Mouse (Mus musculus) heart, embryonic 16.5 days (tissue): ENCODE measurements around the gene Vmn2r76. TPM values are rescaled to one million over a fixed set of nuclear protein-coding genes. Genes with fewer than 3 reads are reported as not detected.
"Not testable (repeated sequence)": the region's sequence is repeated elsewhere in the genome, so short reads cannot be mapped to it uniquely, and the experiment has no call there.

Experiments
- ATAC-seq: fragments of 200-750 bp; cut with Nextera tagmentation; replicated peaks from 2 replicates; pipeline ENCODE4 v1.8.0; 2017; ENCODE audit warnings: moderate number of reproducible peaks; ENCODE audit not compliant: insufficient read depth, low FRiP score; ENCODE audit errors: extremely low read depth
- H3K27ac ChIP-seq: fragments of 300-500 bp; sonication (generic); 2 replicates; pipeline ENCODE4 v1.5.1; 2014; ENCODE audit warnings: mild to moderate bottlenecking, low read length, control low read depth, moderate library complexity
- H3K27me3 ChIP-seq: fragments of 300-500 bp; sonication (generic); 2 replicates; pipeline ENCODE4 v1.6.1; 2014; ENCODE audit warnings: low read length, mixed read lengths; ENCODE audit not compliant: control insufficient read depth, insufficient read depth
- H3K36me3 ChIP-seq: fragments of 300-500 bp; sonication (generic); 2 replicates; pipeline ENCODE4 v1.6.1; 2014; ENCODE audit not compliant: control insufficient read depth, insufficient read depth
- H3K4me1 ChIP-seq: fragments of 300-500 bp; sonication (generic); 2 replicates; pipeline ENCODE4 v1.6.1; 2014; ENCODE audit warnings: low read length, mixed read lengths; ENCODE audit not compliant: control insufficient read depth, insufficient read depth
- H3K4me2 ChIP-seq: fragments of 300-500 bp; sonication (generic); 2 replicates; pipeline ENCODE4 v1.6.1; 2014; ENCODE audit warnings: low read depth, mild to moderate bottlenecking, control low read depth, low read length
- H3K4me3 ChIP-seq: fragments of 300-500 bp; sonication (generic); 2 replicates; pipeline ENCODE4 v1.5.1; 2014; ENCODE audit warnings: mild to moderate bottlenecking, control low read depth, low read length
- H3K9ac ChIP-seq: fragments of 300-500 bp; sonication (generic); 2 replicates; pipeline ENCODE4 v1.6.1; 2014; ENCODE audit warnings: low read length, control low read depth
- H3K9me3 ChIP-seq: fragments of 300-500 bp; sonication (generic); replicated peaks from 2 replicates; pipeline ENCODE4 v1.6.1; 2016; ENCODE audit warnings: low read length; ENCODE audit not compliant: control insufficient read depth
- WGBS: fragments of 180-500 bp; shearing (Covaris S2); extraction: QIAGEN DNeasy Blood & Tissue Kit; methylation state at CpG from one replicate; pipeline ENCODE4 v1.1.7; 2014; 5-methylcytosine and 5-hydroxymethylcytosine counted together
- polyA plus RNA-seq: library from polyadenylated mRNA; unstranded; fragments of >200 nt; fragmentation: Nextera tagmentation; extraction: Ambion mirVana; gene quantifications from 2 replicates; pipeline ENCODE4 v1.2.1, GENCODE M21; 2015

The Vmn2r76 gene
- polyA plus RNA-seq, result not detected in 2 replicates

DNA sequence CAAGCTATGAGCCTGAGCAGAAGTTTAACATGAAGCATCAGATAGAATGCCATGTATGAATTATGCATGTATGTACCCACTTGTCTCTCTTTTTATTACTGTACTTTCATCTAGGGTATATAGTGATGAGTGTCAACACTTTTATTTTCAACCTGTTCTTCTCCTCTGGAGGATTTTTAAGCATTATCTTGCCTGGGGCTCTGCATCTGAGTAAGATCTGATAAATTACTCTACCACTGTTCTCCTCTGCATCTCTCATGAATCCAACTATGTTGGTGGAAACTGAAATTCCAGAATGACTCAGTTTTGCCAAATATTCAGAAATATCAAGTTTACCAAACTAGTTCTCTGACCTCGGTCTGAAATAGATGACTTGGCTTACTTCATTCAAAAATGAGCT lies at the start of gene Vmn2r76:
Gene Vmn2r76, minus strand, starts transcription at position 101 of the 400 bp plus-strand sequence.
- no peak within 1 kb of the TSS for H3K27ac ChIP-seq
- WGBS, result 63% methylated on average over 1 of the region's 1 CpGs
- ATAC-seq, result no peak

DNA sequence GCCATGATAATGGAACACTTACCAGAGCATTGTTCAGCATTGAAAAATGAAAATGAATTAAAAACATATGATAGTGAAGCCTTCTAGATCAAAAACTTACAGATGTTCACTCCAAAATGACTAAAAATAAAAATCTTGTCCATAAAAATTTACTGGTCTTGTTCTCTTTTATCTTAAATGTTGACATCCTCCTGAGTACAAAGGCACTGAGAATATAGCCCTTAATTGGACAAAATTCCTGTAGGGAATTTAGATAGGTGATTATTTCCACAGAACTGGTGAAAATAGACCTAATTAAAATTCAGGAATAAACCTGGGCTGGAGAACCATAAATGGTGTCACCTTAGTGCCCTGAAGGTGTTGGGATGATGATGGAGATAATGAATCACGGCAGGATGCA lies 31.0 kb upstream of the Vmn2r76 start, which contains the start of gene Olfr310:
Gene Olfr310, minus strand, starts transcription at position 101 of the 400 bp plus-strand sequence.
- H3K4me2 ChIP-seq, result no peak within 1 kb of the TSS
- no peaks in the 10 kb centered on the region for H3K36me3 ChIP-seq
- H3K27me3 ChIP-seq, result no peaks in the 10 kb centered on the region
- H3K9me3 ChIP-seq, result no peaks in the 10 kb centered on the region
- no peak within 1 kb of the TSS for H3K9ac ChIP-seq
- H3K4me1 ChIP-seq, result no peaks in the 10 kb centered on the region
- no peak within 1 kb of the TSS for H3K27ac ChIP-seq
- no peak for ATAC-seq
- WGBS, result 57% methylated on average over 1 of the region's 1 CpGs
- H3K4me3 ChIP-seq, result no peak within 1 kb of the TSS

More for the DNA sequence above, at the start of gene Vmn2r76:
- Histone ChIP-seq H3K27me3 (no peaks in the 10 kb centered on the region), H3K4me2 (no peak within 1 kb of the TSS), H3K9me3 (no peaks in the 10 kb centered on the region), H3K4me3 (no peak within 1 kb of the TSS), H3K4me1 (no peaks in the 10 kb centered on the region), H3K36me3 (no peaks in the 10 kb centered on the region), H3K9ac (no peak within 1 kb of the TSS)

GRCm38 (mm10) chr7:86211345-86211744 lies 34.8 kb downstream of the Vmn2r76 start:
- Histone ChIP-seq H3K27ac (no peak overlapping the region), H3K36me3 (no peaks in the 10 kb centered on the region), H3K4me2 (no peak overlapping the region), H3K4me3 (no peak overlapping the region), H3K27me3 (no peaks in the 10 kb centered on the region), H3K9ac (no peak overlapping the region), H3K9me3 (no peaks in the 10 kb centered on the region), H3K4me1 (no peaks in the 10 kb centered on the region)
- ATAC-seq, result no peak

DNA sequence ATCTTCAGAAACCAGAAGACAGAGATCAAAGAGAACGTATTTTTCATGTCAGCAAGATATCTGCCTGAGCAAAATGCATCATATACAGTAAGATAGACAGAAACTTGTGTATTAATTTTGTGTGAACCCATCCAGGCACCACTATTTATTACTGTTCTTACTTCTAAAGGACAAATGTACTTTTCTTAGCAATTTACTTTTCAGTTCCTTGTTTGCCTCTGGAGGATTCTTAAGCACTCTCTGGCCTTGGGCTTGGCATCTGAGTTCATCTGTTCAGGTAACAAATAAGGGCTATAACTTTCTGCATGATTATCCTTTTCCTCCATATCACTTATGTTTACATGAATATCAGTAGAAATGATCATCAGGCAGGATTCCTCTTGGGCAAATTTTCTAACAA lies 74.4 kb downstream of the Vmn2r76 start, which contains the start of gene Vmn2r75:
Gene Vmn2r75, minus strand, starts transcription at position 101 of the 400 bp plus-strand sequence.
- not testable (repeated sequence) for H3K4me3 ChIP-seq, H3K27me3 ChIP-seq, H3K4me1 ChIP-seq, H3K9ac ChIP-seq, H3K9me3 ChIP-seq, ATAC-seq, H3K4me2 ChIP-seq, H3K36me3 ChIP-seq, H3K27ac ChIP-seq
- WGBS, result 49% methylated on average over 1 of the region's 1 CpGs

Other genes starting within 250 kb of the Vmn2r76 start
- gene Vmn2r75, start 74.5 kb downstream of the Vmn2r76 start, polyA plus RNA-seq, result not detected in 2 replicates
- not detected in 2 replicates for gene Olfr310, start 30.9 kb upstream of the Vmn2r76 start, polyA plus RNA-seq
- not detected in 2 replicates for gene Olfr309, start 67.4 kb upstream of the Vmn2r76 start, polyA plus RNA-seq
- gene Olfr308, start 79.3 kb upstream of the Vmn2r76 start, polyA plus RNA-seq, result not detected in 2 replicates
- gene Olfr307, start 91.3 kb upstream of the Vmn2r76 start, polyA plus RNA-seq, result not detected in 2 replicates
- not detected in 2 replicates for gene Olfr305, start 120.6 kb upstream of the Vmn2r76 start, polyA plus RNA-seq
- gene Olfr304, start 140.3 kb upstream of the Vmn2r76 start, polyA plus RNA-seq, result not detected in 2 replicates
- gene Olfr303, start 151.5 kb upstream of the Vmn2r76 start, polyA plus RNA-seq, result not detected in 2 replicates
- gene Olfr301, start 157.5 kb upstream of the Vmn2r76 start, polyA plus RNA-seq, result not detected in 2 replicates
- not detected in 2 replicates for gene Olfr299, start 213.6 kb upstream of the Vmn2r76 start, polyA plus RNA-seq
- not detected in 2 replicates for gene Olfr298, start 246.2 kb upstream of the Vmn2r76 start, polyA plus RNA-seq